Mouse (Mus musculus) gastrocnemius, adult 18-20 months (tissue): ENCODE data around the gene Mtmr12. TPM values are rescaled to one million over a fixed set of nuclear protein-coding genes. Genes with fewer than 3 reads are reported as not detected.
"Not testable (repeated sequence)": the region's sequence is repeated elsewhere in the genome, so short reads cannot be mapped to it uniquely, and the experiment has no call there.

Experiments
- DNase-seq: peaks from one replicate; pipeline ENCODE4 v3.0.0; 2021; ENCODE audit warnings: low spot score
- total RNA-seq, 2 experiments: library from RNA; stranded (reverse); gene quantifications; 2 replicates each; pipeline ENCODE4 v1.2.3; 2021

Mtmr12 gene
- total RNA-seq, 2 experiments from 2014 or later: 2.2 to 4.0 TPM

DNA sequence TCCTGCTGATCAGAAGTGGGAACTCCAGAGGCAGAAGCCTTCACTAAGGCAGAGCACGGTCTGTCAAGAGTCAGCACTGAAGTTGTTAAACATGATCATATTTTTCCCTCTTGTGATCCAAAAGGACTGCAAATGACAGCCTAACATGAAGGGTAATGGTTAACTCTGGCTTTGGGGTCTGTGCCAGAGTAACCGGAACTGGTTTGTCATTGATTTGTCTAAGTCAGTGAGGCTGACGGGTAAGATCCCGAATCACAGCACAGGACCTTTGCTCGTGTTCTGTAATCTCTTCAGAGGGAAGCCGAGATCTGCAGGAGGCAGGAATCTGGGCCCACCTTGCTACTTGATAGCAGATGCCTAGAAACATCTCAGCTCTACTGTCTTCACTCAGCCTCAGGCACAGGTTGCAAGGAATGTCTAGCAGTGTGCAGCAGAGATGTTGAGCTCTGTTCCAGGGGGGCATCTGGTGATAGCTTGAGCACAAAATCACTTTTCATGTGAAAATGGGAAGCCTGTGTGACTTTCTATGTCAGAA is 2.8 kb downstream of the Mtmr12 start:
- no peak for DNase-seq

DNA sequence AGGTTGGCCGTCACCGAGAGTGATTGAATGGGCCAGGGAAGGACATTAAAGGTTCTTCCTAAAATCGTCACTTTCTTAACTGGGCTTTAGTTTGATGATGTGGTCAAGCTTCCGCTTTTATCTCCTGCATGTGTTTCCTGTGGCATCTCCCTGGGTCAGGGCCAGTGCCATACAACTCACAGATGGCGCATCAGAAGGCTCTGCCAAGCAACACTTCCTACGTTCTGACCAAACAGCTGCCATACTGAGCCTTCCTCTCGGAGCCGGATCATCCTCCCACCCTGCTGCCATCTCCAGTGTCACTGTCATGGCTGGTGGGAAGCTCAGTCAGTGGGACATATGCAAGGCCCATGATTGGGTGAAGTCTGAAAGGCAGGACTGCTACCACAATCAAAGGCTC is 6.7 kb downstream of the Mtmr12 start:
- DNase-seq: no peak

DNA sequence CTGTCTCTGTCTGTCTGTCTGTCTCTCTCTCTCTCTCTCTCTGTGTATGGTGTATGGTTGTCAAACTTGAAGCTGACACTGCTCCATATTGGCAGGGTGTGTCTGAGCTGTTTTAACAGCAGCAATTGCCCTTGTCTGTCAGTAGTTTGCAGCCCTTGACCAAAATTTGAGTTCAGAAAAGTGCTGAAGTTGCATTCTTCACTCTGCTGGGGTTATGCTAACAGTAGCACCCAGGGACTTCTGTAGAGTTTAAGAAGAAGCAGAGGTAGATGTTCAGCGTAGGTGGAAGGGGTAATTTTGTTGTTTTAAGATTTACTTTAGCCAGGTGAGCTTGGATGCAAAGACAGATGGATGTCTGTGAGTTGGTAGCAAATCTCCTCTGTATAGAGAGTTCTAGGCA is 7.4 kb downstream of the Mtmr12 start:
- no peak for DNase-seq

DNA sequence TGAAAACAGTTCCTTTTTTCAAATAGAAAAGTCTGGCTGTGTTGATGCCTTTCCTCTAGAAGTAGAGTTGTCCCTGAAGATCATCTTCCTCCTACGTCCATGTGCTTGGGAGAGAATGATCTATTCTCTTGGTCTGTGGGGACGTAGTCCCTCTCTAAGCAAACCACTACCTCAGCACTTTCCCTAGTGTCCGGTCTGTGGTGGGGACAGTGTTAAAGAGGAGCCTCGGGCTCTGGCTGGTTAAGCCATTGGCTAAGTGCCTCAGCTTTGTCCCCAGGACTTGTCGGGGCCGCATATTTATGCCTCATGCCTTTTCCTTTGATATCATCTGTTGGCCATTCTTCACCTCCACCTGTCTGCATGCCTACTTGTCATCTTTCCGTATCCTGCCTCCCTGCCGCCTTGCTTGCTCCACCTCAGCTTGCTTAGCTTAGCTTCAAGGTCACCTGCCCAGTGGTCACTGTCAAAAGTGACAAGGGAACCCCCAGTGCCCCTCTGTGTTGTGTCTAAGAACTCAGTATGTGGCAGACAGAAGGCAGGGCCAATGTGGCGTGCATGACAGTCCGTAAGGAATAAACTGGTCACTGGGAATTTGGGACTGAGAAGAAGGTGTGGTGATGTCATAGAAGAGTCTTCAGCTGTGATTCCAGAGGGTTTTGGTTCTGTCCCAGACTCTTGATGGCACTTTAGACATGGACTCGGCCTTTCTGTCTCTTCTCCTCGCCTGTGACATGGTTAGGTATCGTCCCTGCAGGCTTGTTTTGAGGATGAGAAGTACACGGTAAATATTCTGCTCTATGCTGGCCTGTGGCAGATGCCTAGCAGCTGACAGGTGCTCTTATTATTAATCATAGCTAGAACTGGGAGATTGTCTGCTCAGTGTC is 9.9 kb downstream of the Mtmr12 start:
- DNase-seq: no peak

DNA sequence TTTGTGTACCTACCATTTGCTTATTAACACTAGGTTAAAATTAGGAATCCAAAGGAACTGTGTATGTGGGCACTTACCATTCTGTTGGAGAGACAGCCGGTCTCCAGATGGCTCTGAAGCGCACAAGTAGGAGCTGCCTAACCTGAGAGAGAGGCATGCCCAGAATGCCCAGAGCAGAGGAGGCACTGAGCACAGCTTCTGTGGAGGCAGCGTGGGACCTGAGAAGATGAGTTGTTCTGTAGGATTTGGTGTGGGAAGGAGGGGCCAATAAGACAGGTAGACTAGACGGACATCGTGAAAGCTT is 10.5 kb downstream of the Mtmr12 start:
- DNase-seq: no peak

DNA sequence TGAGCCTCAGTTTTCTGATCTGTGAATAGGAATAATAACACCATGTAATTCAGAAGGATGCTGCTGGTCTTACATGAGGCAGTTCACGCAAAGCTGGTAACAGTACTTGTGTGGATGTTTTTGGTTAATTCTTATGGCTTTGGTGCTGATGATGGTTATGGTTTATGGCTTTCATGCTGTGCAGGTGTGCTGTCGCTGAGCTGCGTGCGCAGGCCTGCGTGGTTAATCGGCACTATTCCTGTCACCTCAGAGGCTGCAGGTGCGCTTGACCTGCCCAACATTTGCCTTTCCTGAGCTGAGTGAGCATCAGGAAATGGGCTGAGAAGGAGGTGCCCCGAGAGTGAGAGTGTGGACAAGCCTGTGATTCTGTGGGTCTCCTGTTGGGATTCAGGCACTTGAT is 11.3 kb downstream of the Mtmr12 start:
- DNase-seq: no peak

DNA sequence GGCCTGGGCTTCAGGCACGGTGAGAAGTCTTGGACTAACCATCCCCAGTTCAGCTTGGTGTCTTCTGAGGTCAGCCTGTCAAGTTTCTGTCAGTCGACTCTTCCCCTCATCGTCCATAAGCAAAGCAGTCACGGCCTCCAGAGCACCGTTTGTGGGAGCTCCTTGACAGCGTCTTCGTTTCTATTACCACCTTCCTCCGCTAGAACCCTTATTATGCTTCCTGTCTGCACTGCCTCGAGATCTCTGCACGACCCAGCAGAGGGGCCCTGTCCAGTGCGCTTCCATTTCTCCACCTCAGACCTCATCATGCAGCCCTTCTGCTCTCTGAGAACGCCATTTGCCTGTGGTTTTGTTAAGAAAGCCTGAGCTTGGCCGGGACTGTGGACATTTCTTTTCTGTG is 12.0 kb downstream of the Mtmr12 start:
- DNase-seq: no peak

DNA sequence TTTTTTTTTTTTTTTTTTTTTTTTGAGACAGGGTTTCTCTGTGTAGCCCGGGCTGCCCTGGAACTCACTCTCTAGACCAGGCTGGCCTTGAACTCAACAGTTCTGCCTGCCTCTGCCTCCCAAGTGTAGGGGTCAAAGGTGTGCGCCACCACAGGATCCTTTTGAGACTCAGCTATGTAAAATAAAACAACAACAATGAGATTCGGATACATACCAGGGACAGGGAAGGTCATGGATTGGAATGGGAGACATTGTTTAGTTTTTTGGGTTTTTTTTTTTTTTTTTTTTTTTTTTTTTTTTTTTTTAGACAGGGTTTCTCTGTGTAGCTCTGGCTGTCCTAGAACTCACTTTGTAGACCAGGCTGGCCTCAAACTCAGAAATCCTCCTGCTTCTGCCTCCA is 12.5 kb downstream of the Mtmr12 start:
- DNase-seq: not testable (repeated sequence)

DNA sequence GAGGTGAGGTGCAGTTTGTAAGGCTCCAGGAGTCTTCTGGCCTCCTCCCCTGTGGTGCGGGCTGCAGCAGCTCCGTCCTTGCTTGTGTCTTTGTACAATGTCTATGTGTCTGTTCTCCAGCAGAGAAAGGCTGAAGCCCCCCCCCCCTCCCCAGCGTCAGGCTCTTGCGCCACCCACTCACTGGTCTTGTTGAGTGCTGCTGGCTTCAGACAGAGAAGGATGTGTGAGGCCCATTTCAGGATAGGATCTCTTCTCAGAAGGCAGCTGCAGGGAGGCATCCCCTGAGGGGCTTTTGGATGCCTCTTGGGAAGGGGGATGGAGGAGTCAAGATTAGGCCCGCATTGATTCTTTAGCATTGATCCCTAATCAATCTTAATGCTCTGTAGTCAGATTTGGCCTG is 13.0 kb downstream of the Mtmr12 start:
- DNase-seq: no peak

DNA sequence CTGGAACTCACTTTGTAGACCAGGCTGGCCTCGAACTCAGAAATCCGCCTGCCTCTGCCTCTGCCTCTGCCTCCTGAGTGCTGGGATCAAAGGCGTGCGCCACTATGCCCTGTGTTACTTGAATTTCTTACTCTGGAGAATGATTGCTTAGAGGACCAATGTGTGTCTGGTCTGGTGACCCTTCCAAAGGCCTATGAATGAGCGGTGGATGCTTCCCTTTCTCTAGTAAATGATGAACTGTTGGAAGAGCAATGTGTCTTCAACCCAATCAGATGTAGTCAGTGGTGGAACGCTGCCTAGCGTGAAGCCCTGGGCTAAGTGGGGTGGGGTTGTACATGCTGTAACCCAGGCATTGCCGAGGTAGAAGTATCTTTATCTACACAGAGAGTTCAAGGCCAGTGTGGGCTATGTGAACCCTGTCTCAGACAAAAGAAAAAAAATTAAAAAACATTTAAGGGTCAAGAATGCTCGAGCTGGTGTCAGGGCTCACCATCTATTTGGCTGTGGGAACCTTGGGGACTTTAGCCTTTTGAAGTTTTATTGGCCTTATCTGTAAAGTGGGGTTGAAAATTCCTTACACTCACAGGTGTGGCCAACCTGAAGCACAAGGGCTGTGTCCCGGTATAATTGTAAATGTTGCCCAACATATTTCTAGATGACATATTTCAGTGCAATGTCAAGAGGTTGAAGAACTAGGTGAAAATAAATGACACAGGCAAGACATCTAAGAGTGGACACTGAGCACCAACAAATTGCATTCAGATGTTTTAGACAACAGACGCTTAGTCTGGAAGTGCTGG is 14.0 kb downstream of the Mtmr12 start:
- DNase-seq: no peak

DNA sequence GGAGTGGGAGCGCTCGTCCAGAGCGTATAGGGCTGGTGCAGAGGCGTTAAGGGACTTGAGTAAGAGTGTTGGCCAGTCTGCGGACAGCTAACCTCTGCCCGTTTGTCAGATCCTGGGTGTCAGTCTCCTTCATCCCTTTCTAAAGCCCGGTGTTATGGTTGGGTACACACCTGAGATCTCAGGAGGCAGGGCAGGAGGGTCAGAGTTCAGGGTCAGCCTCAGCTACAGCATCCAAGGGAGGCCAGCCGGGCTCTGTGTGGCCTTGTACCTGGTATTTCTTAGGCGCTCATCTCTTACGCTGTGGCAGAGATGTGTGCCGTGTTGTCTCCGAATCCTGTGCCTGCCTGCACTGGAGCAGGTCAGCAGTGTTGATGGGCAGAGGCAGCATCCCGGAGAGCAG is 16.3 kb downstream of the Mtmr12 start:
- no peak for DNase-seq

DNA sequence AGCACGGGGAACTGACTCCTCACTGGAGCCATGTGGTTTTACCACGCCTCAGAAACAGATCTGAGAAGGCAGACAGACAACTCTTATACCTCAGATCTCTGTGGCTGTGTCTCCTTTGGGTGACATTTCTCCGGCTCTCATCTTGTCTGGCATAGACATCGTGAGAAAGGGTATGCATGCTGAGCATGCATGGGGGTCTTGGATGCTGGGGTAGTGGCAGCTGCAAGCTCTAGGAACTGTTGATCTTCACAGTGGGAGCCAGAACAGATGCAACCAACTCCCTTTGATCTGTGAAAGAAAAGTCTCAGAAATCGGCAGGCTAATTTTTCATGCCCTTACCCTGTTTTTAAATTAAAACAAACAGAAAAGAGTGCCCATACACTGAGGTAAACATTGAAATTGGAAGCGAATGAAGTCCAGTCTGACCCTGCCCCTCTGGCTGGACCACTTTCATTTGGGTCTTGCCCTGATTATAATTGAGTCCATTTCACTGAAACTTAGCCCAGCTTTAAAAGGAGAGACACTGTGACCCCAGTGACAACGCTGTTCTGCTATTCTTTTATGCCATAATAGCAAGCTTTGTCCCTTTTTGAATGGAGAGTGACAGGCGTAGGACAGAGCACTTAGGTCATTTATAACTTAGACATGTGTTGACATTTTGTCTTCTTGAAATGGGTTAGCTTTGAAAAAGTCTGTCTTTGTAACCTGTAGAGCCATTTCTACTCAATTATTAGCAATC is 17.9 kb downstream of the Mtmr12 start:
- DNase-seq: no peak

DNA sequence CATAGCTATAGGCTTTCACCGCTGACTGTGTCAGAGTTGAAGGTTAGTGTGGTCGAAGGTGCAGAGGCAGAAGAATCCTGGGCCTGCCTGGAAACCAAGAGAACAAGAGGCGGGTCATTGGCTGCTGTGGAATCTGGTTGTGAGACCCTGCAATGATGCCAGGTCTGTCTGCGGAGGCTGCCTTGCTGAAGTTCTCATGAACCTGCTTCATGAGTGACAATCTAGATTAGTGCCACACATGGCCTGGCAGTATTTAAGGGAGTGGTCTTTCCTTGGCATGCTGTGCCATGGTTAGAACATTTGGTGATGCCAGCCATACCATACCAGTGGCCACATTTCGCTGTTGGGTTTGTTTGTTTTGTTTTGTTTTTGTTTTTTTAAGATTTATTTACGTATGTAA is 18.6 kb downstream of the Mtmr12 start:
- DNase-seq: no peak

DNA sequence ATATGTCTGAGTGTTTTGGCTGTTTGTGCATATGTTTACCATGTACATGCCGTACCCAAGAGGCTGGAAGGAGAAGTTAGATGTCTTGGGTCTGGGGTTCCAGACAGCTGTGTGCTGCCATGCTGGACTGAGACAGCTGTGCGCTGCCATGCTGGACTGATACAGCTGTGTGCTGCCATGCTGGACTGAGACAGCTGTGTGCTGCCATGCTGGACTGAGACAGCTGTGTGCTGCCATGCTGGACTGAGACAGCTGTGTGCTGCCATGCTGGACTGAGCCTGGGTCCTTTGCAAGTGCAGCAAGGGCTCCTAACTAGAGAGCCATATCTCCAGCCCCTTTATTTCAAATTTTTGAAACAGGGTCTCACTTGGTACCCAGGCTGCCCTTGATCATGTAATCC is 19.4 kb downstream of the Mtmr12 start:
- no peak for DNase-seq

DNA sequence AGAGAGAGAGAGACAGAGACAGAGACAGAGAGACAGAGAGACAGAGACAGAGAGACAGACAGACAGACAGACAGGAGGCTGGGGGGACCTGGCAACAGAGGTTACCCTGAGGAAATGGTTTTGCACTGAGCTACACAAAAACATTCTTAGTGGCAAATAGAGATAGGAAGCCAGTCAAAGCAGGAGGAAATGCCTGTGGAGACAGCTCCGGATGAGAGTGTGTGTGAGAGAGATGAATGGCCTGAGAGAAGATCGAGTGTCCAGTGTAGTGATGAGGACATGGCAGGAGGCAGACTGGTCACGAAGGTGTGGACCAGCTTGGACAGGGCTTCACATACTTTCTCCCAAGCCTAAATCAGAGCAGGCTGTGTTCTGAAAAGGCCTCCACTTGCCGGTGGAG is 20.2 kb downstream of the Mtmr12 start:
- no peak for DNase-seq

DNA sequence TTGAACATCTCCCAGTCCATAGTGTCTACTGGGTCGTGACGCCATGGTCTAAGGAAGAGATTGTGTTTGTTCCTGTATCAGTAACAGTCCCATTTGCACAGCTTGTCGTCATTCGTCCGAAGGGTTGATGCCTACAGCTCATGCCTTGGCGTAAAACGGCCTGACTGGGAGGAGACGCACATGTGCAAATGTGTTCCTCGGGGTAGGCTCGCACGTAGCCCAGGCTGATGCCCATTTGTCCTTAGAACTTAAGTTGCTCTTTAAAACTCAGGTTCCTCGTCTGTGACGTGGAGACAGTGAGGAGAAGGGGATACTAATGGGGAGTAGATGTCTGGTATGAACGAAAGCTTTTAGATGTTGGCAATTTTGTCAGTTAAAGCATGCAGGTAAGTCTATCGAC is 22.1 kb downstream of the Mtmr12 start:
- DNase-seq: no peak

DNA sequence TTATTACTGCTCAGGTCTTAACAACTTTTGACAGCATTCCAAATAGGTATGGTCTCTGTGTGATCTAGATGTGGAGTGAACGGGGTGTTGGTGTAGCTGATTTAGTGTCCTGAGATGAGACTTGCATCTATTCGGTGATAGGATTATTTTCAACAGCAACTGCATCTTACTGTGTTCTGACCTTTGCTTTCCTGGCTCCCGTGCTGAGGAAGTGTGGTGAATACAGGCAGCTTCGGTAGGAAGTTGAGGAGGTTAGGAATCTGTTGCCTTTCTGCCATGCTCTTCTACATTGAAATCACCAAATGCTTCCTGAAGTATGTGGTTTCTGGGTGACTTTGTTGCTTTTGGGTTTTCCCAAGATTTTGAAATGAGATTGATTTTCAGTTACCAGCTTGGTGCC is 22.5 kb downstream of the Mtmr12 start:
- no peak for DNase-seq

DNA sequence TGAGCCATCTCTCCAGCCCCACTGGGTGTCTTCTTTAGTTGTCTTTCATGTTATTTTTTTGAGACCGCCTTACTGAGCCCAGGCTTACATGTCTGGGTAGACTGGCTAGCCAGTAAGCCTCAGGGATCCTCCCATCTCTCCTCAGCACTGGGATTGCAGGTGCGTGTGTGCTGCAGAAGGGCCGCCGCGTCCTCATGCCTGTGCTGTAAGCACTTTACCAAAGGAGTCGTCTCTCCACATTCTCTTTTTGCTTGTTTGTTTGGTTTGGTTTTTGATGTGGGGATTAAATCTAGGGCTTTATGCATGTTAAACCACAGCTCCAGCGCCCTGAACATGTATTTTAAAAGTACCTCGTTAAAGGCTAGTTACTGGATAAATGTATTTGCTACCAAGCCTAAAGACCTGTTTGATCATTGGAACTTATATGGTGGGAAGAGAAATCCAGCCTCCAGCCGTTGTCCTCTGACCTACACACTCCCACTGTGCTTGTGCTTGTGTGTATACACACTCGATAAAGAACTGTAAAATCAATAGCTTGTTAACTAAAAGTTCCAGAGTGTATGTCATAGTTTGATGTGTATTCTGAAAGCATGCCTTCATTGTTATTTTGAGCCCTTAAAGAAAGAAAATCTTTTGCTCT is 24.9 kb downstream of the Mtmr12 start:
- DNase-seq: no peak

DNA sequence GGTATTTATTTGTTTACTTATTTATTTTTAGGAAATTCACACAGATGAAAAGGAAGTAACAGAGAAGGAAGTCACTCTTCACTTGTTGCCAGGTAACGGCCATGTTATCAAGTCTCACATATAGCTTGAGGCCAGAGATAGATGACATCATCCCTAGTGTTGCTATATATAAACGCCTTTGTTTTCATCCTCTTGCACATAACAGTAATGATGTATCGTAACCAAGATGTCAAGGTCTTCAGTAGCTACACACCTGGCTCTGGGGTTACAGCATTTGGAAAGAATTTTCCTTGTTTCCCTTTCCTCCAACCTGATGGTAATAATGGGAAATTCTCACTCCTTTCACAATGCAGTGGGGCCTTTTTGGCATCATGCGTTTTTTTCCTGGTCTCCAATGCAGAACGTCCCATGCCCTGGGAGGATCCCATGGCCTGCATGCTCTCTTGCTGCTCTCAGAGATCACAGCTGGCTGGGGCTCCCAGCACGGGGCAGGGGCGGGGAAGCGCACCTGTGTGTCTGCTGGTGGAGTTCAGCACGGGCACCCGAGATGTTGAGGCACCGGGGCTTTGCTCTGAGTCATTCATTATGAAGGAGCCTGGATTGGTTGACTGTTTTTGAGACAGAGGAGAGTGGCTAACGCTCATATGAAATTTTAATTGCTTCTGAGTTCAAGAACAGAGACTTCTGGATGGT is 25.6 kb downstream of the Mtmr12 start:
- no peak for DNase-seq

DNA sequence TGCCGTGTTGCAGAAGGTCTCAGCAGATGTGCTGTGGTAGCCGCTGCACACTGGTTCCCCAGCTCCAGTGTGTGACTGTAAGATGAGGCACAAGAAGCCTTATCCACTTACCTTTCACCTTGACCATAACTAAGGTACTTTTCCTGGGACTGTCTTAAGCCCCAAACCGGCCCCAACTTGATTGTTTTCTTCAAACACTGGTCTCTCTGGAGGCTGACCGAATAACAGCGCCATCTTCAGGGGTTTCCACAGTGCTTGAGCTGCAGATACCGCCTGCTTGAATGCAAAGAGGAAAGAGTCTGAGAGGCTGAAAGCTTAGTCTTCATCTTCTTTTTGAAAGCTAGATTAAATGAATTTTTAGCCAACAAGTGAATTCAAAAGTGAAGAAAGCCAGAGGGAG is 26.6 kb downstream of the Mtmr12 start:
- DNase-seq: no peak

DNA sequence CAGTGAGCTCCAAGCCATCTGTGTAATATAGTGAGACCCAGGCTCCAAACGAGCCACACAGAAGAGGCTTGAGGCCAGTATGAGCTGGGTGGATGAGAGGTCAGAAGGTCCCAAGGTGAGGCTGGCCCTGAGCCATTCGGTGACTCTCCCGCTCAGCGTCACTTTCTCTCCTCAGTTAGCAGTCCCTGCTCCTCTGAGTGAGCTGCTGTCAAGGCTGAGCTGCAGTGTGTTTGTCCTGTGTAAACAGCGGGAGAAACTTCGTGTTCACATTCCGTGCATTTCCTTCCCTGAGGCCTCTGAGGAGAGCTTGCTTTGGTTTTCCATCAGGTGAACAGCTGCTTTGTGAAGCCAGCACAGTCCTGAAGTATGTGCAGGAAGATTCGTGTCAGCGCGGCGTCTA is 27.6 kb downstream of the Mtmr12 start:
- no peak for DNase-seq
